ENCODE assay signal across 12 mouse cellular contexts in genomic region chr1:55221352-55221751, GRCm38 (mm10). TPM values are rescaled to one million over a fixed set of nuclear protein-coding genes. Genes with fewer than 3 reads are reported as not detected.
DNase-seq lines count a peak whose midpoint lies in the region; ATAC-seq and TF ChIP-seq lines count a peak whose summit lies in the region.
"Had no signal": no experiment of that assay in that cellular context is flagged by ENCODE, and none has a peak within 500 bp of the region (broad histone marks: within the 10 kb centered on the region; RNA-seq: fewer than 3 reads in every experiment).

No protein-coding gene starts in this region.

- H3K27me3 ChIP-seq in midbrain, embryonic 14.5 days (ENCODE audit: control insufficient read depth, insufficient read depth, low read length), result no peaks in the 10 kb centered on the region
- no peaks in the 10 kb centered on the region for H3K27me3 ChIP-seq in midbrain, embryonic 16.5 days (ENCODE audit: control insufficient read depth, insufficient read depth, low read depth, low read length)
- no peaks in the 10 kb centered on the region for H3K27me3 ChIP-seq in heart, embryonic 12.5 days (replicated peaks)
- no peaks in the 10 kb centered on the region for H3K27me3 ChIP-seq in forebrain, embryonic 16.5 days (replicated peaks; ENCODE audit: control insufficient read depth, insufficient read depth, low read length)
- H3K27me3 ChIP-seq: hindbrain, embryonic 15.5 days had no signal

- no peak for ATAC-seq in midbrain, embryonic 14.5 days (ENCODE audit: low FRiP score, low TSS enrichment)
- no peak for ATAC-seq in midbrain, embryonic 16.5 days
- ATAC-seq in heart, embryonic 12.5 days (ENCODE audit: insufficient number of reproducible peaks, low FRiP score), result no peak
- ATAC-seq in forebrain, embryonic 16.5 days, result no peak
- ATAC-seq: activated CD4-positive, CD25-positive, alpha-beta regulatory T cell, adult 4 months; forebrain, postnatal 0 days had no signal

- whole genome bisulfite sequencing in midbrain, embryonic 14.5 days, result 60% methylated on average over 4 of the region's 4 CpGs
- WGBS in midbrain, embryonic 16.5 days, result 55% methylated on average over 4 of the region's 4 CpGs
- WGBS in heart, embryonic 12.5 days, result 63% methylated on average over 4 of the region's 4 CpGs
- WGBS in forebrain, embryonic 16.5 days, result 48% methylated on average over 4 of the region's 4 CpGs

- TF ChIP-seq CTCF in gastrocnemius, adult 2 months (IDR thresholded peaks at IDR 0.05), result no peak

- H3K27ac ChIP-seq in gastrocnemius, adult 2 months, result peak overlapping the region; percentile 56
- no peak overlapping the region for H3K27ac ChIP-seq in midbrain, embryonic 14.5 days (replicated peaks; ENCODE audit: low read depth, low read length)
- H3K27ac ChIP-seq in midbrain, embryonic 16.5 days (ENCODE audit: low read length), result no peak overlapping the region
- peak overlapping the region; percentile 58 for H3K27ac ChIP-seq in heart, embryonic 12.5 days (ENCODE audit: poor library complexity, severe bottlenecking)
- no peak overlapping the region for H3K27ac ChIP-seq in forebrain, embryonic 16.5 days (ENCODE audit: low read length)
- H3K27ac ChIP-seq: hindbrain, embryonic 15.5 days; liver, embryonic 14.5 days had no signal

- DNase-seq in gastrocnemius, adult 2 months, result no peak
- no peak for DNase-seq in gastrocnemius, postnatal 25 days
- peak; percentile 44 for DNase-seq in midbrain, embryonic 14.5 days
- peak; percentile 39 for DNase-seq in lung, postnatal 14 days
- DNase-seq: forebrain, postnatal 0 days; layer of hippocampus, adult 9-11 months had no signal

- no peak overlapping the region for H3K4me2 ChIP-seq in midbrain, embryonic 14.5 days (ENCODE audit: low read length)
- H3K4me2 ChIP-seq in midbrain, embryonic 16.5 days (ENCODE audit: low read length), result no peak overlapping the region
- 0 out of 2 replicates have a peak overlapping the region, but pooled peaks have one; percentile 26 for H3K4me2 ChIP-seq in heart, embryonic 12.5 days
- no peak overlapping the region for H3K4me2 ChIP-seq in forebrain, embryonic 16.5 days (ENCODE audit: low read length)
- H3K4me2 ChIP-seq: hindbrain, embryonic 15.5 days had no signal

- no peaks in the 10 kb centered on the region for H3K36me3 ChIP-seq in midbrain, embryonic 14.5 days (ENCODE audit: control insufficient read depth, insufficient read depth, low read length)
- H3K36me3 ChIP-seq in midbrain, embryonic 16.5 days (ENCODE audit: control insufficient read depth, insufficient read depth, low read length), result no peaks in the 10 kb centered on the region
- no peaks in the 10 kb centered on the region for H3K36me3 ChIP-seq in heart, embryonic 12.5 days
- H3K36me3 ChIP-seq in forebrain, embryonic 16.5 days (ENCODE audit: control insufficient read depth, insufficient read depth), result no peaks in the 10 kb centered on the region
- H3K36me3 ChIP-seq: hindbrain, embryonic 15.5 days had no signal

- H3K4me1 ChIP-seq in midbrain, embryonic 14.5 days (ENCODE audit: control insufficient read depth, insufficient read depth, low read length), result no peaks in the 10 kb centered on the region
- H3K4me1 ChIP-seq in midbrain, embryonic 16.5 days (ENCODE audit: control insufficient read depth, insufficient read depth, low read length), result peaks cover 4% of the 10 kb centered on the region
- H3K4me1 ChIP-seq in heart, embryonic 12.5 days (replicated peaks), result peaks cover 18% of the 10 kb centered on the region
- peaks cover 22% of the 10 kb centered on the region for H3K4me1 ChIP-seq in forebrain, embryonic 16.5 days (replicated peaks; ENCODE audit: control insufficient read depth, insufficient read depth, low read length)

- intact Hi-C loops in gastrocnemius, adult 2 months (cut with DNase I), result no loop called here

- no peak overlapping the region for H3K9ac ChIP-seq in midbrain, embryonic 14.5 days (replicated peaks; ENCODE audit: low read length)
- no peak overlapping the region for H3K9ac ChIP-seq in midbrain, embryonic 16.5 days (ENCODE audit: low read depth, low read length)
- H3K9ac ChIP-seq in heart, embryonic 12.5 days, result no peak overlapping the region
- H3K9ac ChIP-seq in forebrain, embryonic 16.5 days (replicated peaks; ENCODE audit: low read depth, low read length), result no peak overlapping the region
- H3K9ac ChIP-seq: forebrain, postnatal 0 days; hindbrain, embryonic 15.5 days; liver, embryonic 14.5 days had no signal

- H3K4me3 ChIP-seq in gastrocnemius, adult 2 months, result no peak overlapping the region
- H3K4me3 ChIP-seq in midbrain, embryonic 14.5 days (replicated peaks; ENCODE audit: low read depth, low read length), result no peak overlapping the region
- H3K4me3 ChIP-seq in midbrain, embryonic 16.5 days (ENCODE audit: low read depth, low read length), result no peak overlapping the region
- H3K4me3 ChIP-seq in heart, embryonic 12.5 days, result no peak overlapping the region
- no peak overlapping the region for H3K4me3 ChIP-seq in forebrain, embryonic 16.5 days (replicated peaks; ENCODE audit: low read length)
- H3K4me3 ChIP-seq: hindbrain, embryonic 15.5 days had no signal

- H3K9me3 ChIP-seq in midbrain, embryonic 14.5 days (ENCODE audit: control insufficient read depth, low read length), result no peaks in the 10 kb centered on the region
- no peaks in the 10 kb centered on the region for H3K9me3 ChIP-seq in midbrain, embryonic 16.5 days (replicated peaks; ENCODE audit: control insufficient read depth, low read length, poor library complexity, severe bottlenecking)
- H3K9me3 ChIP-seq in heart, embryonic 12.5 days (replicated peaks), result no peaks in the 10 kb centered on the region
- no peaks in the 10 kb centered on the region for H3K9me3 ChIP-seq in forebrain, embryonic 16.5 days (ENCODE audit: control insufficient read depth, low read length)
- H3K9me3 ChIP-seq: hindbrain, embryonic 15.5 days had no signal

RNA-seq across cellular contexts. Expression of gene Rftn2, which starts 5.2 kb away (rescaled TPM):
- 1 to 10 TPM; 3.3 to 4.9 TPM for total RNA-seq in gastrocnemius, adult 2 months (2021)
- total RNA-seq in gastrocnemius, postnatal 25 days (2021), result 1 to 10 TPM; 4.7 to 5.1 TPM
- polyA plus RNA-seq in midbrain, embryonic 14.5 days (2014; fragmentation: Nextera tagmentation; extraction: Ambion mirVana), result 8.7 and 9.5 TPM in 2 replicates
- polyA plus RNA-seq in midbrain, embryonic 16.5 days (2015; fragmentation: Nextera tagmentation; extraction: Ambion mirVana), result 7.9 and 10.6 TPM in 2 replicates
- polyA plus RNA-seq in heart, embryonic 12.5 days (2016; fragmentation: Nextera tagmentation; extraction: Ambion mirVana), result 6.5 and 6.8 TPM in 2 replicates
- polyA plus RNA-seq in forebrain, embryonic 16.5 days (2015; fragmentation: Nextera tagmentation; extraction: Ambion mirVana), result 10.4 and 15.1 TPM in 2 replicates

RNA-seq across cellular contexts. Expression of gene Mars2, which starts 15.6 kb away (rescaled TPM):
- total RNA-seq in gastrocnemius, adult 2 months (2021), result 1 to 10 TPM; 2.8 to 3.6 TPM
- 1 to 10 TPM; 2.7 to 2.8 TPM for total RNA-seq in gastrocnemius, postnatal 25 days (2021)
- 4.1 and 4.4 TPM in 2 replicates for polyA plus RNA-seq in midbrain, embryonic 14.5 days (2014; fragmentation: Nextera tagmentation; extraction: Ambion mirVana)
- 3.7 and 4.0 TPM in 2 replicates for polyA plus RNA-seq in midbrain, embryonic 16.5 days (2015; fragmentation: Nextera tagmentation; extraction: Ambion mirVana)
- 4.0 and 4.1 TPM in 2 replicates for polyA plus RNA-seq in heart, embryonic 12.5 days (2016; fragmentation: Nextera tagmentation; extraction: Ambion mirVana)
- polyA plus RNA-seq in forebrain, embryonic 16.5 days (2015; fragmentation: Nextera tagmentation; extraction: Ambion mirVana), result 5.3 and 5.6 TPM in 2 replicates

Comparison
In these comparisons a context has a peak if more than half of its experiments do, and no peak if none do; other contexts are left out.
1. DNase-seq: peak in midbrain, embryonic 14.5 days (single experiment) and lung, postnatal 14 days (single experiment); none in gastrocnemius, adult 2 months (single experiment) and gastrocnemius, postnatal 25 days (single experiment).
2. H3K27ac ChIP-seq: peak in gastrocnemius, adult 2 months (single experiment) and heart, embryonic 12.5 days (single experiment); none in midbrain, embryonic 14.5 days (single experiment), midbrain, embryonic 16.5 days (single experiment) and forebrain, embryonic 16.5 days (single experiment).